Mouse (Mus musculus) gastrocnemius, adult 2 months (tissue): ENCODE data around the gene Ptgdr2. TPM values are rescaled to one million over a fixed set of nuclear protein-coding genes. Genes with fewer than 3 reads are reported as not detected.

ENCODE experiments used
- DNase-seq: peaks from one replicate; pipeline ENCODE4 v3.0.0; 2022
- H3K27ac ChIP-seq: fragments of 200-600 bp; 2 replicates; pipeline ENCODE4 v1.8.1; 2022; ENCODE audit warnings: mild to moderate bottlenecking
- H3K4me3 ChIP-seq: fragments of 200-600 bp; 2 replicates; pipeline ENCODE4 v1.8.1; 2022; ENCODE audit warnings: mild to moderate bottlenecking, moderate library complexity
- CTCF ChIP-seq: fragments of 200-600 bp; IDR thresholded peaks from 2 replicates; pipeline ENCODE4 v1.8.1; 2022; ENCODE audit warnings: antibody characterized with exemption, mild to moderate bottlenecking, moderate library complexity
- intact Hi-C: fragments of 180-260 bp; cut with DNase I; formaldehyde crosslinking; loops from one replicate; pipeline ENCODE4 v1.15.1; 2025
- total RNA-seq, 2 experiments: library from RNA; stranded (reverse); gene quantifications; 2 replicates each; pipeline ENCODE4 v1.2.3; 2021

Ptgdr2 gene
- total RNA-seq, 2 experiments from 2014 or later, result not detected

- H3K4me3 ChIP-seq, result no peak overlapping the region
- DNase-seq, result no peak
- intact Hi-C loops, result no loop called here
- no peak for TF ChIP-seq CTCF
- H3K27ac ChIP-seq, result no peak overlapping the region
Observed at GRCm38 (mm10) chr19:10991911-10992310, 55.0 kb downstream of the Ptgdr2 start.

Other genes with a start within 250 kb of the Ptgdr2 start
- gene Vps37c, start 248.4 kb upstream of the Ptgdr2 start, total RNA-seq, result 10 to 100 TPM; 20.7 to 26.3 TPM
- not detected for gene Cd5, start 198.2 kb upstream of the Ptgdr2 start, total RNA-seq
- gene Cd6, start 107.1 kb upstream of the Ptgdr2 start, total RNA-seq, result not detected
- gene Slc15a3, start 97.4 kb upstream of the Ptgdr2 start, total RNA-seq, result under 1 TPM; 0.31 to 0.53 TPM
- gene Tmem132a, start 67.2 kb upstream of the Ptgdr2 start, total RNA-seq, result 1 to 10 TPM; 2.8 to 7.2 TPM
- gene Tmem109, start 55.2 kb upstream of the Ptgdr2 start, total RNA-seq, result 100 to 1,000 TPM; 227 to 255 TPM
- 100 to 1,000 TPM; 150 to 184 TPM for gene Prpf19, start 41.9 kb upstream of the Ptgdr2 start, total RNA-seq
- gene Zp1, start 16.5 kb upstream of the Ptgdr2 start, total RNA-seq, result not detected
- 10 to 100 TPM; 13.2 to 16.5 TPM for gene Ccdc86, start 12.1 kb downstream of the Ptgdr2 start, total RNA-seq
- not detected for gene Ms4a10, start 37.5 kb downstream of the Ptgdr2 start, total RNA-seq
- not detected for gene Ms4a15, start 56.1 kb downstream of the Ptgdr2 start, total RNA-seq
- not detected for gene Ms4a18, start 80.9 kb downstream of the Ptgdr2 start, total RNA-seq
- 1 to 10 TPM in 1 of 2 experiments, under 1 TPM in 1; 0.66 to 1.3 TPM for gene Ms4a8a, start 143.9 kb downstream of the Ptgdr2 start, total RNA-seq
- not detected for gene 1700017D01Rik, start 193.7 kb downstream of the Ptgdr2 start, total RNA-seq
- not detected for gene 1700025F22Rik, start 228.2 kb downstream of the Ptgdr2 start, total RNA-seq